Mouse (Mus musculus) kidney, postnatal 0 days (tissue): ENCODE measurements at regions not wholly inside any gene's neighbourhood (a gene's known extent, or its start where the extent isn't known, plus 50 kb on each side); places are given as distances from the start of the nearest gene placed in this dataset.

Source experiments
- ATAC-seq: fragments of 200-750 bp; cut with Nextera tagmentation; replicated peaks from 2 replicates; pipeline ENCODE4 v1.8.0; 2017; ENCODE audit warnings: low read depth, moderate number of reproducible peaks, moderate TSS enrichment, moderate library complexity; ENCODE audit not compliant: low FRiP score
- DNase-seq: peaks from one replicate; pipeline ENCODE4 v3.0.0-alpha.2; 2016; ENCODE audit warnings: low spot score
- H3K27ac ChIP-seq: fragments of 300-500 bp; sonication (generic); 2 replicates; pipeline ENCODE4 v1.5.1; 2014; ENCODE audit warnings: mild to moderate bottlenecking
- H3K27me3 ChIP-seq: fragments of 300-500 bp; sonication (generic); 2 replicates; pipeline ENCODE4 v1.6.1; 2014; ENCODE audit warnings: low read length, mixed read lengths; ENCODE audit not compliant: insufficient read depth
- H3K36me3 ChIP-seq: fragments of 300-500 bp; sonication (generic); 2 replicates; pipeline ENCODE4 v1.6.1; 2014; ENCODE audit warnings: low read length, mixed read lengths; ENCODE audit not compliant: insufficient read depth
- H3K4me1 ChIP-seq: fragments of 300-500 bp; sonication (generic); replicated peaks from 2 replicates; pipeline ENCODE4 v1.6.1; 2014; ENCODE audit warnings: antibody characterized with exemption, low read length, mixed read lengths; ENCODE audit not compliant: insufficient read depth
- H3K4me2 ChIP-seq: fragments of 300-500 bp; sonication (generic); 2 replicates; pipeline ENCODE4 v1.6.1; 2014; ENCODE audit warnings: mild to moderate bottlenecking, low read length, moderate library complexity, mixed read lengths
- H3K4me3 ChIP-seq: fragments of 300-500 bp; sonication (generic); replicated peaks from 2 replicates; pipeline ENCODE4 v1.5.1; 2014; ENCODE audit warnings: low read depth, low read length
- H3K9ac ChIP-seq: fragments of 300-500 bp; sonication (generic); 2 replicates; pipeline ENCODE4 v1.6.1; 2014; ENCODE audit warnings: low read depth, low read length
- H3K9me3 ChIP-seq: fragments of 300-500 bp; sonication (generic); replicated peaks from 2 replicates; pipeline ENCODE4 v1.6.1; 2016; ENCODE audit warnings: low read length, inconsistent platforms, mixed read lengths
- CTCF ChIP-seq: IDR thresholded peaks from 2 replicates; pipeline ENCODE4 v1.5.1; 2016; ENCODE audit warnings: antibody characterized with exemption, low read depth, mild to moderate bottlenecking, moderate library complexity
- WGBS: fragments of 180-500 bp; shearing (Covaris S2); extraction: QIAGEN DNeasy Blood & Tissue Kit; methylation state at CpG from one replicate; pipeline ENCODE4 v1.1.7; 2014; 5-methylcytosine and 5-hydroxymethylcytosine counted together

- WGBS = 84% methylated on average over 6 of the region's 6 CpGs
- no peak for ATAC-seq
- no peak overlapping the region for H3K4me2 ChIP-seq
- no peaks in the 10 kb centered on the region for H3K36me3 ChIP-seq
- H3K27ac ChIP-seq = no peak overlapping the region
- no peaks in the 10 kb centered on the region for H3K9me3 ChIP-seq
- H3K9ac ChIP-seq = no peak overlapping the region
- H3K4me1 ChIP-seq = no peaks in the 10 kb centered on the region
- DNase-seq = no peak
- no peak overlapping the region for H3K4me3 ChIP-seq
- TF ChIP-seq CTCF = peak; percentile 41; the same call in 1 of the 2 replicates
- no peaks in the 10 kb centered on the region for H3K27me3 ChIP-seq
Measured at GRCm38 (mm10) chr8:10827560-10827959, 180.7 kb downstream of the Irs2 start.

GRCm38 (mm10) chr8:10825981-10826380, 182.3 kb downstream of the Irs2 start:
- H3K4me2 ChIP-seq = no peak overlapping the region
- H3K9me3 ChIP-seq = no peaks in the 10 kb centered on the region
- H3K4me1 ChIP-seq = no peaks in the 10 kb centered on the region
- 71% methylated on average over 4 of the region's 4 CpGs for WGBS
- H3K4me3 ChIP-seq = no peak overlapping the region
- no peak for TF ChIP-seq CTCF
- no peak overlapping the region for H3K27ac ChIP-seq
- ATAC-seq = no peak
- no peaks in the 10 kb centered on the region for H3K27me3 ChIP-seq
- DNase-seq = no peak
- no peaks in the 10 kb centered on the region for H3K36me3 ChIP-seq
- H3K9ac ChIP-seq = no peak overlapping the region

GRCm38 (mm10) chr8:10825192-10825926, 182.9 kb downstream of the Irs2 start:
- TF ChIP-seq CTCF = no peak
- no peak overlapping the region for H3K9ac ChIP-seq
- no peak overlapping the region for H3K4me3 ChIP-seq
- ATAC-seq (no peak), DNase-seq (no peak)
- H3K4me2 ChIP-seq = no peak overlapping the region
- H3K4me1 ChIP-seq = no peaks in the 10 kb centered on the region
- no peak overlapping the region for H3K27ac ChIP-seq
- 71% methylated on average over 10 of the region's 10 CpGs for WGBS
- no peaks in the 10 kb centered on the region for H3K9me3 ChIP-seq
- H3K36me3 ChIP-seq = no peaks in the 10 kb centered on the region
- H3K27me3 ChIP-seq = no peaks in the 10 kb centered on the region

- whole genome bisulfite sequencing = 69% methylated on average over 2 of the region's 2 CpGs
- DNase-seq = no peak
- no peak for ATAC-seq
- H3K4me2 ChIP-seq = no peak overlapping the region
- no peak overlapping the region for H3K9ac ChIP-seq
- no peaks in the 10 kb centered on the region for H3K9me3 ChIP-seq
- no peaks in the 10 kb centered on the region for H3K27me3 ChIP-seq
- TF ChIP-seq CTCF = no peak
- H3K36me3 ChIP-seq = no peaks in the 10 kb centered on the region
- H3K27ac ChIP-seq = no peak overlapping the region
- no peak overlapping the region for H3K4me3 ChIP-seq
- no peaks in the 10 kb centered on the region for H3K4me1 ChIP-seq
Measured at GRCm38 (mm10) chr8:10821901-10822300, 186.4 kb downstream of the Irs2 start.

GRCm38 (mm10) chr8:10814499-10814898, 193.8 kb downstream of the Irs2 start:
- no peak for TF ChIP-seq CTCF
- Histone ChIP-seq H3K27me3 (no peaks in the 10 kb centered on the region), H3K4me3 (no peak overlapping the region), H3K4me2 (no peak overlapping the region), H3K4me1 (no peaks in the 10 kb centered on the region), H3K9ac (no peak overlapping the region), H3K9me3 (no peaks in the 10 kb centered on the region), H3K36me3 (no peaks in the 10 kb centered on the region), H3K27ac (no peak overlapping the region)
- no peak for ATAC-seq
- DNase-seq = no peak
- WGBS = 67% methylated on average over 7 of the region's 7 CpGs

- Histone ChIP-seq H3K36me3 (no peaks in the 10 kb centered on the region), H3K9ac (no peak overlapping the region), H3K4me3 (no peak overlapping the region), H3K4me2 (no peak overlapping the region), H3K27me3 (no peaks in the 10 kb centered on the region), H3K4me1 (no peaks in the 10 kb centered on the region), H3K27ac (no peak overlapping the region), H3K9me3 (no peaks in the 10 kb centered on the region)
- 0 out of 2 replicates have a peak, but pooled peaks have one; percentile 2 for TF ChIP-seq CTCF
- no peak for DNase-seq
- WGBS = 71% methylated on average over 10 of the region's 10 CpGs
- no peak for ATAC-seq
Measured at GRCm38 (mm10) chr8:10812060-10812670, 196.1 kb downstream of the Irs2 start.
